Comparison of ENCODE assay signal across 21 mouse cellular contexts in genomic region chr14:76260628-76261293, GRCm38 (mm10).
A peak's percentile ranks its signal among the peaks of the same experiment; 100 is the strongest.
DNase-seq lines count a peak whose midpoint lies in the region; ATAC-seq and TF ChIP-seq lines count a peak whose summit lies in the region.
"Had no signal": no experiment of that assay in that cellular context is flagged by ENCODE, and none has a peak within 500 bp of the region (broad histone marks: within the 10 kb centered on the region; RNA-seq: fewer than 3 reads in every experiment).

No protein-coding gene starts in this region.

- peak; percentile 65 for ATAC-seq in forebrain, embryonic 11.5 days (replicated peaks; ENCODE audit: low FRiP score)
- ATAC-seq in forebrain, embryonic 15.5 days (replicated peaks): peak; percentile 64
- ATAC-seq in liver, embryonic 11.5 days (replicated peaks; ENCODE audit: low FRiP score): no peak
- ATAC-seq: hindbrain, postnatal 0 days had no signal

- H3K9ac ChIP-seq in forebrain, embryonic 11.5 days (ENCODE audit: low read length): no peak overlapping the region
- H3K9ac ChIP-seq in forebrain, embryonic 15.5 days (replicated peaks): no peak overlapping the region
- H3K9ac ChIP-seq in liver, embryonic 11.5 days (ENCODE audit: low read depth, low read length): no peak overlapping the region
- H3K9ac ChIP-seq: embryonic facial prominence, embryonic 15.5 days; hindbrain, embryonic 12.5 days had no signal

- no peak for TF ChIP-seq CTCF in layer of hippocampus, adult 2 months (conservative IDR thresholded peaks at IDR 0.05)
- no peak for TF ChIP-seq CTCF in brain, embryonic 14.5 days (IDR thresholded peaks at IDR 0.05; ENCODE audit: borderline replicate concordance, extremely low read depth, insufficient read depth, insufficient read length)

- peak in 1 of 2 experiments; percentile 30 for DNase-seq in layer of hippocampus, adult 2 months (ENCODE audit: low spot score in 2 of 2)
- DNase-seq in layer of hippocampus, postnatal 36 days: no peak
- peak; percentile 88 for DNase-seq in brain, embryonic 14.5 days (ENCODE audit: low read depth)
- DNase-seq in forebrain, embryonic 11.5 days (ENCODE audit: low spot score): no peak
- no peak for DNase-seq in adrenal gland, postnatal 36 days
- DNase-seq in liver, embryonic 11.5 days (ENCODE audit: low spot score): no peak
- DNase-seq in adrenal gland, postnatal 14 days: no peak
- DNase-seq: adrenal gland, postnatal 25 days; cerebellum, adult 11-12 months; cerebellum, adult 9-10 months; cerebellum, postnatal 25 days; gastrocnemius, postnatal 36 days; heart, postnatal 10 days; heart, postnatal 4 days; kidney, adult 11 months had no signal

- peak overlapping the region; percentile 43 for H3K27ac ChIP-seq in layer of hippocampus, adult 2 months
- peak overlapping the region; percentile 63 for H3K27ac ChIP-seq in forebrain, embryonic 11.5 days (ENCODE audit: low read depth, low read length)
- peak overlapping the region; percentile 63 for H3K27ac ChIP-seq in forebrain, embryonic 15.5 days (replicated peaks)
- H3K27ac ChIP-seq in liver, embryonic 11.5 days (ENCODE audit: low read depth, low read length): no peak overlapping the region
- H3K27ac ChIP-seq: embryonic facial prominence, embryonic 15.5 days; heart, embryonic 10.5 days; hindbrain, embryonic 12.5 days; hindbrain, postnatal 0 days had no signal

- H3K9me3 ChIP-seq in forebrain, embryonic 11.5 days (ENCODE audit: control insufficient read depth, low read length): no peaks in the 10 kb centered on the region
- no peaks in the 10 kb centered on the region for H3K9me3 ChIP-seq in forebrain, embryonic 15.5 days
- H3K9me3 ChIP-seq in liver, embryonic 11.5 days (ENCODE audit: control insufficient read depth, low read length): no peaks in the 10 kb centered on the region
- H3K9me3 ChIP-seq: embryonic facial prominence, embryonic 15.5 days; heart, embryonic 10.5 days; hindbrain, embryonic 12.5 days had no signal

- no peak for TF ChIP-seq POLR2A in brain, embryonic 14.5 days (IDR thresholded peaks at IDR 0.05; ENCODE audit: borderline replicate concordance, extremely low read depth, insufficient read depth, insufficient read length, poor library complexity, severe bottlenecking)

- 42% methylated on average over 5 of the region's 5 CpGs for WGBS in forebrain, embryonic 11.5 days
- WGBS in forebrain, embryonic 15.5 days: 18% methylated on average over 5 of the region's 5 CpGs
- WGBS in liver, embryonic 11.5 days: 69% methylated on average over 5 of the region's 5 CpGs

- no peak overlapping the region for H3K4me3 ChIP-seq in layer of hippocampus, adult 2 months
- H3K4me3 ChIP-seq in forebrain, embryonic 11.5 days (ENCODE audit: low read depth, low read length): no peak overlapping the region
- no peak overlapping the region for H3K4me3 ChIP-seq in forebrain, embryonic 15.5 days
- no peak overlapping the region for H3K4me3 ChIP-seq in liver, embryonic 11.5 days (ENCODE audit: low read depth, low read length)
- H3K4me3 ChIP-seq: embryonic facial prominence, embryonic 15.5 days; erythroblast, embryonic 14.5 days; heart, embryonic 10.5 days; hindbrain, embryonic 12.5 days had no signal

- no peaks in the 10 kb centered on the region for H3K36me3 ChIP-seq in forebrain, embryonic 11.5 days (ENCODE audit: control insufficient read depth, insufficient read depth, low read length)
- no peaks in the 10 kb centered on the region for H3K36me3 ChIP-seq in forebrain, embryonic 15.5 days
- H3K36me3 ChIP-seq in liver, embryonic 11.5 days (ENCODE audit: control insufficient read depth, insufficient read depth, low read length): no peaks in the 10 kb centered on the region
- H3K36me3 ChIP-seq: embryonic facial prominence, embryonic 15.5 days; heart, embryonic 10.5 days; hindbrain, embryonic 12.5 days had no signal

- no peak overlapping the region for H3K4me2 ChIP-seq in forebrain, embryonic 11.5 days (ENCODE audit: low read depth, low read length, severe bottlenecking)
- no peak overlapping the region for H3K4me2 ChIP-seq in forebrain, embryonic 15.5 days (replicated peaks)
- H3K4me2 ChIP-seq in liver, embryonic 11.5 days: no peak overlapping the region
- H3K4me2 ChIP-seq: embryonic facial prominence, embryonic 15.5 days; hindbrain, embryonic 12.5 days had no signal

- 0 out of 2 replicates have a peak, but pooled peaks cover 2% of the 10 kb centered on the region for H3K27me3 ChIP-seq in forebrain, embryonic 11.5 days (ENCODE audit: control insufficient read depth, insufficient read depth, low read length)
- no peaks in the 10 kb centered on the region for H3K27me3 ChIP-seq in forebrain, embryonic 15.5 days
- no peaks in the 10 kb centered on the region for H3K27me3 ChIP-seq in liver, embryonic 11.5 days (replicated peaks; ENCODE audit: control insufficient read depth, insufficient read depth, low read length)
- H3K27me3 ChIP-seq: embryonic facial prominence, embryonic 15.5 days; hindbrain, embryonic 12.5 days had no signal

- H3K4me1 ChIP-seq in forebrain, embryonic 11.5 days (replicated peaks; ENCODE audit: control insufficient read depth, insufficient read depth, low read length): peaks cover 14% of the 10 kb centered on the region
- H3K4me1 ChIP-seq in forebrain, embryonic 15.5 days: peaks cover 18% of the 10 kb centered on the region
- H3K4me1 ChIP-seq in liver, embryonic 11.5 days (replicated peaks; ENCODE audit: control insufficient read depth, insufficient read depth, low read length): no peaks in the 10 kb centered on the region
- H3K4me1 ChIP-seq: embryonic facial prominence, embryonic 15.5 days; heart, embryonic 10.5 days had no signal
